Mouse (Mus musculus): Measurements from ENCODE around the gene Rpl27. TPM values are rescaled to one million over a fixed set of nuclear protein-coding genes. Genes with fewer than 3 reads are reported as not detected.
"Not testable (repeated sequence)": the region's sequence is repeated elsewhere in the genome, so short reads cannot be mapped to it uniquely, and the experiment has no call there.

The Rpl27 gene
- 10 to 100 TPM; 40.6 to 42.5 TPM for total RNA-seq (2021)
- long read RNA-seq, experiment 1, transcript Rpl27-201 (5 exons, 614 nt) = major isoform, 145 of 175 reads
- long read RNA-seq, experiment 1, transcript Rpl27-202 (4 exons, 732 nt) = minor isoform, 24 of 175 reads
- long read RNA-seq, experiment 1, partial matches to known transcripts = 3 of 175 reads
- long read RNA-seq, experiment 1, other reads (novel, unspliced or antisense) = 2 of 175 reads
- long read RNA-seq, experiment 2, transcript Rpl27-202 (4 exons, 732 nt) = minor isoform, 11 of 115 reads
- long read RNA-seq, experiment 2, transcript Rpl27-201 (5 exons, 614 nt) = major isoform, 100 of 115 reads
- long read RNA-seq, experiment 2, partial matches to known transcripts = 3 of 115 reads
- long read RNA-seq, experiment 2, other reads (novel, unspliced or antisense) = 1 of 115 reads

DNA sequence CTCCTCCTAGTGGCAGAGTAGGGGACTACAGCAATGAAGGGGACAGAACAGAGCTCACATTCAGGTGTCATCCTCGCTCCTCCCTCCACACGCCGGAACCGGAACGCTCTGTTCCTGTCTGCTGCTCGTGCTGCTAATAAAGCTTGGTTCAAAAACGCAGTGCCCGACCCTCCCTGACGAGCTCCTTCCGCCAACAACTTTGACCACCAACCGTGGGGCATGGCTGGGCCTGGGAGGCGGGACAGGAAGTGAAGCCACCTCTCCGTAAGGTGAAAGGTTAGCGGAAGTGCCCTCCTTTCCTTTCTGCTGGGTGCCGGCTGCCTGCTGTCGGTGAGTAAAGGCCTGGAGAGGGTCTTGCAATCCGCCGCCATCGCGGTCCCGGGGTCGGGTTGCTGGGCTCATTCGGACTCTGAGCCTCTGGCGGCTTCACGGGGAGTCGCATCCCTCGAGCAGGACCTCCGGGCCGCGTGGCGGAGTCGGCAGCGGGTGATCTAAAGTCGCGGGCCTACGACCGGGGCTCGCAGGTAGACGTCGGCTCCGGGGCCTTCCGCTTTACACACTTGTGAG lies at the start of gene Rpl27:
Gene Rpl27, plus strand, starts transcription at position 172 of the 567 bp plus-strand sequence.
- DNase-seq = peak; percentile 98

DNA sequence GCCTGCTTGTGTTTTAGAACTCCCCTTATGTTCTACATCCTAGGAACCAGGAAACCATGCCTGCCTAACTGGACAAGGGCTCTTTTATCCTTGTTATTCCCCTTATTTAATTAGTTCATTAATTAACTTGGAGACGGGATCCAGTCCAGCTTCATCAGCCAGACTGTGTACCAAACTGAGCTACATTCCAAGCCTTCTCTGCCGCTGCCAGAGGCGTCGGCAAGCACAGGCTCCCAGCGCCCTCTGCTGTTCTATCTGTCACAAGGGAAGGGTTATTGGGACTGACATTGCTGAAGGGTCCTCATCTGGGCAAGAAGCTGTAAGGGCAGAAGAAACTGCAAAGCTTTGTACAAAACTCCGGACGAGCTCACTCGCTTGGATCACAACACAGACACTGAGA lies 47.0 kb upstream of the Rpl27 start:
- DNase-seq = peak; percentile 41

DNA sequence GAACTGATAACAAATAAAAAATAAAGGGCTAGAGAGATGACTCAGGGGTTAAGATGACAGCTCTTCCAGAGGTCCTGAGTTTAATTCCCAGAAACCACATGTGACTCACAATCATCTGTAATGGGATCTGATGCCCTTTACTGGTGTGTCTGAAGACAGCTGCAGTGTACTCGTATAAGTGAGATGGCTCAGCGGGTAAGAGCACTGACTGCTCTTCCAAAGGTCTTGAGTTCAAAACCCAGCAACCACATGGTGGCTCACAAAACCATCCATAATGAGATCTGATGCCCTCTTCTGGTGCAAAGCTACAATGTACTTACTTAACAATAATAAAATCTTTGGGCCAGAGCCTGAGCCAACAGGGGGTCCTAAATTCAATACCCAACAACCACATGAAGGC lies 26.8 kb upstream of the Rpl27 start:
- no peak for DNase-seq

DNA sequence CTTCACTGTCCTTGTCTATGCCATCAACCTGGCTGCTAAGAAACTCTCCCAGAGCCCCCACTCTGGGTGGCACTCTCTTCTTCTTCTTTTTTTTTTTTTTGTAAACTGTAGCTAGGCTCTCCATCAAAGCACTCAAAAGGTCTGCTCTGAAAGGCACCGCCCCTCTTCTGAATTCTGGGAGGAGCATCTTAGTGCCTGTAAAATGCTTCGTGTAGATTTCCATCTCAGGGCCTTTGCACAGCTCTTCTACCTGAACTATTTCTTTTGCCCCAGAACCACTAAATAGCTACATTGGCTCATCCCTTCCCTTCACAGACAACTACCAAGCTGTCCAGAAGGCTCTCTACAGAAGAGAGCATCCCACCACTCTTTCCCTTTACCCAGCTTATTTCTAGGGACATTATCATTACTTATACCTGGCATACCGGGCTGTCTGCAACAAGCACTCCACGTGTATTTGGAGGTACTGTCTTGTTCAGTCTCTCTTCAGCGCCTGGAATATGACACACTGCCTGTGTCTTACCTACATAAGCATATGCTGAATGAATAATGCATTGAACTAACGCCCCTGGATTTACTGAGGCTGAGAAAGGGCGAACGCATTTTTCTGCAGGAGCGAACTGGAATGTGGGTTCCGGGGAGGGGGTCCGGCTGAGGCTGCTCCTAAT lies 25.5 kb upstream of the Rpl27 start:
- no peak for DNase-seq

DNA sequence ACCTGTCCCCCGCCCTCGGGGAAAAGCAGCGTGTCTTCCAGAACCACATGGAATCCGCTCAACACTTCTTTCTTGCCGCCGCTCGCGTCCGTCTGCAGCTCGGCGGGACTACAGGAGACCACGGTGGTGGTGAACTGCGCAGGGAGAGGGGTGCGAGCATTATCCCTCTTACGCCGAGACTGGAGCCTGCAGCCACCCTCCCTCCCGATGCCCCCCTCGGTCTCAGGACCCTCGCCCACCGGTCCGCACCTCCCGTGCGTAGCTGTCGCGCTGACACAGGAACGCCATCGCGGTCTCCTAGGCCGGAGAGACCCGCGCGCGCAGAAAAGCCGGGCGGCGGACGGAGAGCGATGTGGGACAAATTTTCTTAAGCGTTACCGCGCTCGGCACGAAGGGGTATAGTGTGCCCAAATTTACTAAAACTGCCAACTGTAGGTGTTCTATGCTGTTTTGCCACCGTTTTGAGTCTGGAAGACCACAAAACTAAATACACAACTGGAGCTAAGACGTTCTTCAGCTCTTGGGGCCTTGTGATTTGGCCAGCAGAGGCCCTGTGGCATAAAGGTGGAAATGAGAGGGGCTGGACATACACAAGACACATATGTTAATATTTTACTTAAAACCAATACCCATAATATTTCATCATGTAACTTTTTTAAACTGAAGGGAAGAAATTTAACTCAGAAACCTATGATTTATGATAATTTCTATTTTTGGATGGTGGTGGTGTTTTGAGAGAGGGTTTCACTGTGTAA lies 24.8 kb upstream of the Rpl27 start, which contains the start of gene Aarsd1:
Gene Aarsd1, minus strand, starts transcription at position 515 of the 755 bp plus-strand sequence.
- peak; percentile 85 for DNase-seq

DNA sequence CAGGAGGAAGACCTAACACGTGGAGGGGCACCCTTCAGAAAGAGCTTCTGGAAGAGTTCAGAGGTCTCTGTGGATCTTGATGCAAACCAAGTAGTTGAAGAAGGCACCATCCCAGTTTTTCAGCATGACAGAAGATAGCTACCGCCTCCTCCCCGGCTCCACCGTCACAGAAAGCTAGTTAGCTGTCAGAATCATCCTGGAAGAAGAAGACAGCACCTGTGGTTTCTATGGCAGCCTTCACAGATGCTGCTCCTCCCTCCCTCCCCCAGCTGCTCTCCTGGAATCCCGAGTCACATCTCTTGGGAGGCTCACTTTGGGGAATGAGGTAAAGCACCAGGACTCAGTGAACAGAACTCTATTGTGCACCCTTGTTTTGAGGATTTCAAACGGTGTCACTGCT lies 23.1 kb upstream of the Rpl27 start:
- no peak for DNase-seq

DNA sequence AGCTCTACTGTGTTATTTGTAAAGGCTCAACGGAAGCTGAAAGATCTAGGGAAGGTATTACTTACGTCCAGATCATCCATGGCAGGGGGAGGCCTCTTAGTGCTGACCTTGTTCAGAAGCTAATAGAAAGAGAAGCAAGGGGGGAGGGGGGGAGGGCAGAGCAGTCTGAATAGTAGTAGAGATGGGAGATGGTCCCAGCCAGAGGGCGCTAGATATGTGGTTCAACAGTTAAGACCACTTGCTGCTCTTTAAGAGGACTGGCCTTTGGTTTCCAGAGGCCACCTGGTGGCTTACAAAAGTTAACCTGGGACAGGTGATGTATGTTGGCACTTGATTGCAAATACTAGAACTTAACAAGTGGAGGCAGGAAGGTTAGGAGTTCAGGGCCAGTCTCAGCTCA lies 22.5 kb upstream of the Rpl27 start:
- no peak for DNase-seq

DNA sequence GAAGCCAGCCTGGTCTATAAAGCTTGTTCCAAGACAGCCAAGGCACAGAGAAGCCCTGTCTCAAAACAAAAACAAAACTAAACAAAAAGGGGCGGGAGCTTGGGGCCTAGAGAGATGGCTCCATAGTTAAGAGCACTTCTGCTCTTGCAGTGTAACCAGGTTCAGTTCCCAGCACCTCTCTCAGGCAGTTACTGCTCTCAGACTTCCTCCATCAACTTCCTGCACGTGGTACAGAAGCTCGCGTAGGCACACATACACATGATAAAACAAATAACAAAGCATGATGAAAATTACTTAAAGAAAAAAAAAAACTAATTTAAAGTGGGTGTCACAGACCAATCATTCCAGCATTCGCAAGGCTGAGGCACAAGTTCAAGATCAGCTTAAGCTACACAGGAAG lies 21.9 kb upstream of the Rpl27 start:
- no peak for DNase-seq

DNA sequence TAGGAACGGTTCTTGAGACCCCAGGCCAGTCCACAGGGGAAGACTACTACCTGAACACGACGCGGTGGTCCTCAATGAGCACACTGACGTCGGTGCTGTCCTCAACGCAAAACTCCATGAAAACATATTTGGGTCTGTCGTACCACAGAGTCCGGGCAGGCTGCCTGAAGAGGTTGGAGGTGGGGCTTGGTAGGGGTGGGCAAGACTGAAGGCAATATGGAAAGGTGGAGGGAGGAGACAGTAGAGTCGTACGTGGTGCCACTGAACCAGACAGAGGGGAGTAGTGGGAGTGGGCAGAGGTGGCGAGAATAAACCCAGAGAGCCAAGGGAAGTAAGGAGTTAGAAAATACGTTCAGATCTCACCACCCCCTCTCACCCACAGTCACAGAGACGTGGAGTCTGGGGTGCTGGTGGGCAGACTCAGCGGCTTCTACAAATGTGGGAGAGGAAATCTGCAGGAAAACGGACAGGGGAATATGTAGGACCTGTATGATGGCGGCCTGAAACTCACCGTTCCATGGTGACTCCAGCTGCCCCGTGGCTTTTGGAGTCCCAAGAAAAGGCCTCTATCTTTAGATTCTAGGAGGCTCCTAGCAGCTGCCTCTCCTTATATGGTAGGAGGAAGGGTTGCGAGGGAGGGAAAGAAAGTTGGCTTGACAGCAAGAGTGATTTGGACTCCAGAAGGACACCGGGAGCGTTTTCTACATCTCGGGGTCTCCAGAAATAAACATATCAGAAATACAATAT lies 17.8 kb upstream of the Rpl27 start, which contains the start of gene Gm27029:
Gene Gm27029, minus strand, starts transcription at position 692 of the 747 bp plus-strand sequence.
- no peak for DNase-seq

DNA sequence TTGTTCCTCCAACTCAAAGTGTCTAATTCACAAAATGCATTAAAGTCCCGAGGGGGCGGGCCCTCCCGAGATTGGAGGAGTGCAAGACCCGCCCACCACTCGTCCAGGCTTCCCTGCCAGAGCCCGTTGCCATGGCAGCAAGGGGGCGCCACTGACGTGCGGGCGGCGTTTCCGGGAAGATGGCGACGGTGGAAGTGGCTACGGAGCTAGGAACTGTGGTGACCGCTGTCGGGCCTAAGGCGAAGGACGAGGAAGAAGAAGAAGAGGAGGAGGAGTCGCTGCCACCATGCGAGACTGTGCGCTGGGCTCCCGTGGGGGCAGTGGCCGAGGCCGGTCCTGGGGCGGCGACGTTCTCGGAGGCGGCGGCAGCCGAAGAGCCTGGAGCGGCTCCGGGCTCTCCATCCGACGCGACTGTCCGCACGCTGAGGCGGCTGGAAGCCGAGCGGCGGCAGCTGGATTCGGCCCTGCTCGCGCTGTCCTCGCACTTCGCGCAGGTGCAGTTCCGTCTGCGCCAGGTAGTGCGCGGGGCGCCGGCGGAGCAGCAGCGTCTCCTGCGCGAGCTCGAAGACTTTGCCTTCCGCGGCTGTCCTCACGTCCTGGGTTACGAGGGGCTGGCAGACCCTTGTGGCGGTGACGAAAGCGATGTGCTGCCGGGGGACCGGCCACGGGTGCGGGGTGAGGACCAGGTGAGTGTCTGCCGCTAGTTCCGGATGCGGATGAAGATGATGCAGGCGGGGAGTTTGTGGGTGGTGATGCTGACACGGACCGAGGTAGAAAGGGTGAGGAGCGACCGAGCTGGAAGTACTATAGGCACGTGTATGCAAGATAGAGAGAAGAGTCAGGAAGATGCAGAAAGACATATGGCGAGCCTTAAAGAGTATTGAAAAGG lies 16.9 kb upstream of the Rpl27 start, which contains the start of the genes Rundc1 and Ptges3l:
Gene Rundc1, plus strand, starts transcription at position 161 of the 889 bp plus-strand sequence.
Gene Ptges3l, minus strand, starts transcription at position 409 of the 889 bp plus-strand sequence.
- DNase-seq = peak; percentile 95

DNA sequence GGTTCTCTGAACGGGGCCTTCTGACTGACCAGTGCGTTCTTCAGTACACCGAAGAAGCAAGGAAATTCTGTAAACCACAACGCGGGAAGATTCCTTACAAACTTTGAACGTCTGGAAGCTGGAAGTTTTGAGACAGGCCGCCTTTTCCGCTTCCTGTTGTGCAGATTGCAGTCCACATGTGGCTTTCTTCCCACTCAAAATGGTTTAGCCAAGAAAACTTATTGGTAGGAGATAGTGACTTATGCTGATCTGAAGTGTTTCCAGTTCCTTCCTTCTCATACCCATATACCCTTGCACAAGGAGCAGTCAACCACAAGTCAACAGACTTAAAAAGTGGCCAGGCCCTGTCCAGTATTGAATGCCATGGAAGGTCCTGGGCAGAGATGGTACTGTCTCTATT lies 15.9 kb upstream of the Rpl27 start:
- DNase-seq = no peak

DNA sequence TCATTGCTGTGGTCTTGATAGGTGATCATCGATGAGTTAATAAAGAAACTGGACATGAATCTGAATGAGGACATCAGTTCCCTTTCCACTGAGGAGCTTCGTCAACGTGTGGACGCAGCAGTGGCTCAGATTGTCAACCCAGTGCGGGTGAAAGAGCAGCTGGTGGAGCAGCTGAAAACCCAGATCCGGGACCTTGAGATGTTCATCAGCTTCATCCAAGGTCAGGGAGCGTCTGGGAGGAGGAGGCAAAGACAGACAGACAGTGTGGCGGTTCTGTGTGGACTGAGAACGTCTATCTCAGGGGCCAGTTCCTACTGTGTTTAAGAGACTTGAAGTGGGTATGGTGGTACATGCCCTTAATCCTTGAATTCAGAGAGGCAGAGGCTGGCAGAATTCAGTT lies 10.8 kb upstream of the Rpl27 start:
- no peak for DNase-seq

DNA sequence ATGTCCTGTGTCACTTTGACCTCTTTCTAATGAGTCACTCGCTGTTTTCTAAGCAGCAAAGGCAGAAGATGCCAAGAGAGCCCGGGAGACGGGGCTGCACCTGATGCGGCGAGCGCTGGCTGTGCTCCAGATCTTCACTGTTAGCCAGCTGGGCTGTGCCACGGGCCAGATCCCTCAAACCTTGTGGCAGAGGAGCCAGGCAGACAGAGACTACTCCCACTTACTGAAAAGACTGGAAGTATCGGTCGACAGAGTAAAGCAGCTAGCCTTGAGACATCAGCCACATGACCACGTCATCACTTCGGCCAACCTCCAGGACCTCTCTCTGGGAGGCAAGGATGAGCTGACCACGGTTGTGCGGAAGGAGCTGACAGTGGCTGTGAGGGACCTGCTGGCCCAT lies 8.7 kb upstream of the Rpl27 start:
- DNase-seq = no peak

DNA sequence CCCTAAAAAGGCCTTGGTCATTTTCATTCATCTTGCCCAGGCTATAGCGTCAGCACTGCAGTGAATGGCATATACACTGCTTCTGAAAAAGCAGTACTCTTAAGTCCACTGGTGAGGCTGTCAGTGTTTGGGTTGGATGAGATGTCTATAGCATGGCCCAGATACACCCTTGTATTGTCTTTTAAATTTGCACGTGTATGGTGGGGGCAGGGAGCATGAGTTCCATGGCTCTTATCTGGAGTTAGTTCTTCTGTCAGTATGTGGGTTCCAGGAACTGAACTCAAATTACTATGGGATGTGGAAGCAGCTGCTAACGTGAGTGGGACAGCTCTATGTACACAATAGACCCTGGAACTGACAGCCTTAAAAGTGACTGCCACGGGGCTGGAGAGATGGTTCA lies 6.3 kb upstream of the Rpl27 start:
- DNase-seq = no peak

DNA sequence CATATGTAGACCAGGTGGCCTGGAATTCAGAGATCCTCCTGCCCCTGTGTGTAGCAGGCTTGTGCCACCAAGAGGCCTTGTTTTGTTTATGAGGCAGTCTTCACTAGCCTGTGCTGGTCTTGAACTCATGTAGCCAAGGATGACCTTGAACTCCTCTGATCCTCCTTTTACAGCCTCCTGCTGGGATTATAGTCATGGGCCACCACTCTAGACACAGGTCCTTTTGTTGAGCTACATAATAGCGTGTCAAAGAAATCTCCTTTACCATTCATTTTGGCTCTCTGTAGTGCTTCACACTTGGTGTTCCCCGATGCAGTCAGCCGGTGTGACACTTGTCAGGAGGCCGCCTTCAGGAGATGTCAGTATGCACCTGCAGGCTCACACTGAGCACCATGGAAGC lies 5.2 kb upstream of the Rpl27 start:
- no peak for DNase-seq

DNA sequence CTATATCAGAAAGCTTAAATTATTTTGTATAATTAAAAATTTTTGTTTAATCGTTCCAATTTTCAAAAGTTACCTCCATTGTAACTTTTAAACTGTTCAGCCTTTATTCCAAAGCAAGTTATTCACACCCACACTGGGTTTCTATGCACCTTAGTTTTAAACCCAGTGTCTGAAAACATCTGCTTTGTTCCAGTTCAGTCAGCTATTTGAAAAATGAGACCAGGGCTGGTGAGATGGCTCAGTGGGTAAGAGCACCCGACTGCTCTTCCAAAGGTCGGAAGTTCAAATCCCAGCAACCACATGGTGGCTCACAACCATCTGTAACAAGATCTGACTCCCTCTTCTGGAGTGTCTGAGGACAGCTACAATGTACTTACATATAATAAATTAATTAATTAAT lies 4.1 kb upstream of the Rpl27 start:
- DNase-seq = not testable (repeated sequence)

DNA sequence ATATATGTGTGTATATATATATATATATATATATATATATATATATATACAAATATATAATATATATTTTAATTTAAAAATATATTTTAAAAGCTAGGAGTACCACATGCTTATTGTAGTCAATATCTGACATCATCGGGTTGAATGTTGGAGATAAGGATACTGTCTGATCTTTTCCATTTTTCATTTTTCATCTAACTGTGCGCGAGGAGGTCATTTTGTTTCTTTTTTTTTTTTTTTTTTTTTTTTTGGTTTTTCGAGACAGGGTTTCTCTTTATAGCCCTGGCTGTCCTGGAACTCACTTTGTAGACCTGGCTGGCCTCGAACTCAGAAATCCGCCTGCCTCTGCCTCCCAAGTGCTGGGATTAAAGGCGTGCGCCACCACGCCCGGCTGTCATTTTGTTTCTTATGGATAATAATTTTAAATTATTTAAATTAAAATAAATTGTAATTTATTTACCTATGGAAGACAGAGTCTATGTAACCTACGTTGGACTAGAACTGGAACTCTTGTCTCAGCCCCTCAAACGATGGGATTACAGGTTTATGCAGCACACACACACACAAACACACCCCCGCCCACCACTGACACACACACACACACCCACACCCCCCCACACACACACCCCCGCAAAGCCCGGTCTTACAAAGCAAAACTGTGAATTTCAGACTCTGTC lies 510 bp upstream of the Rpl27 start:
- DNase-seq = not testable (repeated sequence)

DNA sequence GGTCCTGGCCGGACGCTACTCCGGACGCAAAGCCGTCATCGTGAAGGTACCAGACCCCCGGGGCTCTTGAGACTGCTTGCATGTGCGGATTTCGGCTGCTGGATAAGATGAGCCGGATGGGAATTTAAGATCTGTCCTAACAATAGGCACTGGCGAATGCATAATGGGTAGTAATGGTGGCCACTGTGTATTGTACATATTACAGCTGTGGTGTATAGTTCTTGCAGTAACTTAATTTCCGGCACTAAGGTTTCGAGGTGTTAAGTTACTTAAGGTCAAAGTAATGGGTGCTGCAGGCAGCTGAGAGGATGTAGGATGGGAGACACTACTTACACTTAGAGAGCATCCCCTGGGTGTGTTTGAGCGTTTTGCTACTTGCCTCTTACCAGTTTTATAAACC lies 662 bp downstream of the Rpl27 start:
- no peak for DNase-seq

DNA sequence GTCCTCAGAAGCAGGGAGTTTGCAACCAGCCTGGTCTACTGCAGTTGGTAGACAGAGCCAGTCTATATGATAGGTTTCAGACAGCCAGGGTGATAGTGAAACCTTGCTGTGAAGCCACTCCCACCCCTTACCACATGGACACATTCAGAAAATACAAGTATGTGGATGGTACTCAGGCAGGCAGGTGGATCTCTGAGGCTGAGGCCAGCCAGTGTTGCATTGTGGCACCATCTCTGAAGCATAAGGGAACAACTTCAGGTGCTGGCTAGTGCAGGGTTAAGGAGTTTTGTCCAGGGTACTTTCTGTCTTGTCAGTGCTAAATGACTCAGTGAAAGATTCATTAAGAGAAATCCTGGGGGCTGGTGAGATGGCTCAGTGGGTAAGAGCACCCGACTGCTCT lies 4.2 kb downstream of the Rpl27 start:
- DNase-seq = no peak

DNA sequence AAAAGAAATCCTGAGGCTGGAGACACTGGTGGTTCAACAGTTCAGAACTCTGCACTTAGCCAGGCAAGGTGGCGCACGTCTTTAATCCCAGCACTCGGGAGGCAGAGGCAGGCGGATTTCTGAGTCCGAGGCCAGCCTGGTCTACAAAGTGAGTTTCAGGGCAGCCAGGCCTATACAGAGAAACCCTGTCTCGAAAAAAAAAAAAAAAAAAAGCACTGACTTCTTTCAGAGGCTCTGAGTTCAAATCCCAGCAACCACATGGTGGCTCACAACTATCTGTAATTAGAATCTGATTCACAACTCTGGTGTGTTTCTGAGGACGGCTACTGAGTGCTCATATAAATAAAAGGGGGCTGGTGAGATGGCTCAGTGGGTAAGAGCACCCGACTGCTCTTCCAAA lies 4.8 kb downstream of the Rpl27 start:
- not testable (repeated sequence) for DNase-seq

Data from gastrocnemius, postnatal 25 days (tissue).